Mouse (Mus musculus): ENCODE data around the gene Nrxn2.

The Nrxn2 gene

GRCm38 (mm10) chr19:6418233-6418879, at the start of gene Nrxn2:
Gene Nrxn2, plus strand, starts transcription at chr19:6418731.
- DNase-seq (ENCODE audit: low read depth) = peak; percentile 65

GRCm38 (mm10) chr19:6370175-6370574, 48.4 kb upstream of the Nrxn2 start:
- DNase-seq (ENCODE audit: low read depth) = no peak

- DNase-seq (ENCODE audit: low read depth) = no peak
Measured at GRCm38 (mm10) chr19:6372433-6372832, 46.1 kb upstream of the Nrxn2 start.

- DNase-seq (ENCODE audit: low read depth) = peak; percentile 66
Measured at GRCm38 (mm10) chr19:6373539-6374400, 44.8 kb upstream of the Nrxn2 start.

- DNase-seq (ENCODE audit: low read depth) = no peak
Measured at GRCm38 (mm10) chr19:6374571-6374970, 44.0 kb upstream of the Nrxn2 start.

GRCm38 (mm10) chr19:6375423-6376254, 42.9 kb upstream of the Nrxn2 start:
- no peak for DNase-seq (ENCODE audit: low read depth)

GRCm38 (mm10) chr19:6376255-6376564, 42.3 kb upstream of the Nrxn2 start:
- no peak for DNase-seq (ENCODE audit: low read depth)

GRCm38 (mm10) chr19:6376643-6377042, 41.9 kb upstream of the Nrxn2 start:
- no peak for DNase-seq (ENCODE audit: low read depth)

- no peak for DNase-seq (ENCODE audit: low read depth)
Measured at GRCm38 (mm10) chr19:6377327-6378040, 41.0 kb upstream of the Nrxn2 start.

GRCm38 (mm10) chr19:6380411-6381166, 37.9 kb upstream of the Nrxn2 start:
- no peak for DNase-seq (ENCODE audit: low read depth)

- no peak for DNase-seq (ENCODE audit: low read depth)
Measured at GRCm38 (mm10) chr19:6381238-6381637, 37.3 kb upstream of the Nrxn2 start.

GRCm38 (mm10) chr19:6382323-6382924, 36.1 kb upstream of the Nrxn2 start:
- no peak for DNase-seq (ENCODE audit: low read depth)

GRCm38 (mm10) chr19:6383470-6383869, 35.1 kb upstream of the Nrxn2 start:
- DNase-seq (ENCODE audit: low read depth) = no peak

GRCm38 (mm10) chr19:6384128-6384527, 34.4 kb upstream of the Nrxn2 start, which contains the start of gene Pygm:
Gene Pygm, plus strand, starts transcription at chr19:6384399.
- no peak for DNase-seq (ENCODE audit: low read depth)

GRCm38 (mm10) chr19:6384954-6385353, 33.6 kb upstream of the Nrxn2 start:
- no peak for DNase-seq (ENCODE audit: low read depth)

- DNase-seq (ENCODE audit: low read depth) = no peak
Measured at GRCm38 (mm10) chr19:6385419-6385818, 33.1 kb upstream of the Nrxn2 start.

GRCm38 (mm10) chr19:6385821-6386220, 32.7 kb upstream of the Nrxn2 start:
- DNase-seq (ENCODE audit: low read depth) = no peak

- no peak for DNase-seq (ENCODE audit: low read depth)
Measured at GRCm38 (mm10) chr19:6386234-6386633, 32.3 kb upstream of the Nrxn2 start.

- DNase-seq (ENCODE audit: low read depth) = no peak
Measured at GRCm38 (mm10) chr19:6388006-6388405, 30.5 kb upstream of the Nrxn2 start.

- DNase-seq (ENCODE audit: low read depth) = no peak
Measured at GRCm38 (mm10) chr19:6389803-6390202, 28.7 kb upstream of the Nrxn2 start.

- no peak for DNase-seq (ENCODE audit: low read depth)
Measured at GRCm38 (mm10) chr19:6390251-6390650, 28.3 kb upstream of the Nrxn2 start.

Data from c-Kit-positive CD71-negative TER-119-negative erythroid progenitor cells, embryonic 14.5 days (primary cell).